Mouse (Mus musculus): ENCODE results near the gene Fchsd2.

The Fchsd2 gene

DNA sequence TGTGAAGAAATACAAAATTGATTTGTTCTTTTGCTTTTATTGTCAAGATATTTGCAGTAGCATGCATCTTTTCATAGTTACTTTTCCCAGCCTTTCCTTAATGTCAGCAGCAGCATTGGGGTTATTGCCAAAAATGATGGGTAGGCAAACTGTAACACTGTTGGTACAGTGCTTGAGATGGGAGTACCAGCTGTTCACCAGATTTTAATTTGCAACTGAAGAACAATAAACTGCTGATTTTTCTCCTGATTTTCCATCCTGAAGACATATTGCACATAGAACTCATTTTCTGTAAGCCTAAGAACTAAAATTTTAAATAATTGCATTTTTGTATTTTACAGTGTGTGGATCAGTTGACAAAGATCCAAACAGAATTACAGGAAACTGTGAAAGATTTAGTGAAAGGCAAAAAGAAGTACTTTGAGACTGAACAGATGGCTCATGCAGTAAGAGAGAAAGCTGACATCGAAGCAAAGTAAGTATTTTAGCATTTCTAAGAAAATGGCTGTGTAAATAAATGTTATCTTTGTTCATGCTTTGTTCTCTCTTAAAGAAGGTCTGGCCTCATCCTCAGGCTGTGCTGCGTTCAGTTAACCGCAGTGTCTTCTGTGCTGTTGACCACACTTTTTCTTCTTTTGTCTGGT lies 98.8 kb downstream of the Fchsd2 start:
- DNase-seq (ENCODE audit: low spot score), result no peak

DNA sequence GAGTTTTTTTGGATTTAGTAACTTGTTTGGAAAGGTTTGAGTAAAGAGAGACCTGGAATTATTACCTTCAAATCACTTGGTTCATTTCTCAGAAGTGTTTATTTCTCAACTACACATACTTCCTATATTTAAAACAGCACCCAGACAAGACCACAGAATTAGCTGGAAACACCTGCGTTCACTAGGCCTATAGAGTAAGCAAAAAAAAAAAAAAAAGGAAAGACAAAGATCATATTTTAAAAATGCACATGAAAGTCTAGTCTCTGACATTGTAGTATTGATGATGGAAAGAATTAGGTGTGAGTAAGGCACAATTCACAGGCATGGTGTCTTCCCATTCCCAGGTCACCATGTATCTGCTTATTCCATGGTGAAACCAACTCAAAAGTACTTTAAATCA lies 118.2 kb downstream of the Fchsd2 start:
- DNase-seq (ENCODE audit: low spot score), result no peak

DNA sequence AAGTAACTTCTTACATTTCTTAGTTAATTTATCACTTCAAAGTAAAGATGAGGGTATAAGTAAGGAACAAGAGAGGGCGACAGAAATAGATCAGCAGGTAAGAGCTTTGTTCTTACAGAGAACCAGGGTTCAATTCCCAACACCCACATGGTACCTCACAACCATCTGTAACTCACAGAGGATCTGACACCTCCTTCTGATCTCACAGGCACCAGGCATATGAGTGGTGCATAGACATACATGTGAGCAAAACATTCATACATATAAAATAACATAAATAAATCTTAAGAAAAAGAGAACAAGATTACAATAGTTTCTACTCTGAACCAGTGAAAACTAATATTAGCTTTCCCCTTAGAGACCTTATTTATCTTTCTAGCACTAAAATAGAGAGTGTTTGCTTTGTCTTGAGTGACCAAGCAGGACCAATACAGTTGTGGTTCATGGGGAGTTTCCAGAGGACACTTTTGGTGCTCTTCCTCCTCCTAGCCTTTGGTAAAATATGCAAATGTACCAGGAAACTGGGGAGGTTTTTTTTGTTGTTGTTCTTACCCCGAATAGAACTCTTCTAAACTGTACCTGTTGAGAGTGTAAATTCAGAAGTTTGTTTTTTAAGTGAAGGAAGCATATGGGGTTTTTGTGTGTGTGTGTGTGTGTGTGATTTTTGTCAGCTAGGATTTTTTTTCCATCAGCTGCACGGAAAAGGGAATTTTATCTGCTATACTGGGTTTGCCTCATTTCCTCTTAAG lies 121.0 kb downstream of the Fchsd2 start:
- no peak for DNase-seq (ENCODE audit: low spot score)

DNA sequence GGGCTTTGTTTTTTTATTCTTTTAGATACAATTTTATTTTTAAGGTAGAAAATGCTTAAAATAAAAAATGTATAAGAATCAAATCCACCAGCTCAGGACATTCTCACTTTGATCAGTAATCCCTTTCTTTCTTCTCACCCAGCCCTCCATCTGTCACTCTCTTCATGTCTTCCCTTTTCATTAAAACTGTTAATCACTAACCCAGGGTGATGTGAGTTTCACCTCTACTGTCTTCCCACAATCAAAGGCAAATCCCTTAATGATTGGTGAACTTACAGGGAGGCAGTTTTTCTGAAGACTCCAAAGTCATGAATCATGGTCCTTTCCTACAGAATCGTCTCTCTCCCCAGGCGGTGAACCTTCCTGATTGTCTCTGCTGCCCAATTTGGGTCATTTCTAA lies 124.1 kb downstream of the Fchsd2 start:
- no peak for DNase-seq (ENCODE audit: low spot score)

DNA sequence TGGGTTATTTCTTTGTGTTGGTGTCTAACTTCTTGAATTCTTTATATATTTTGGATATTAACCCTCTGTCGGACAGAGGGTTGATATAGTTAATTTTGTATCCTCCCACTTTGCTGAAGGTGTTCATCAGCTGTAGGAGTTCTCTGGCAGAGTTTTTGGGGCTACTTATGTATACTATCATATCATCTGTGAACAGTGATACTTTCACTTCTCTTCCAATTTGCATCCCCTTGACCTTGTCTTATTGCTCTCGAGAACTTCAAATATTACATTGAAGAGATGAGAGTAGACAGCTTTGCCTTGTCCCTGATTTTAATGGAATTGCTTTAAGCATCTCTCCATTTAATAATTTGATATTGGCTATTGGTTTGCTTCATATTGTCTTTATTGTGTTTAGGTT lies 130.8 kb downstream of the Fchsd2 start:
- no peak for DNase-seq (ENCODE audit: low spot score)

DNA sequence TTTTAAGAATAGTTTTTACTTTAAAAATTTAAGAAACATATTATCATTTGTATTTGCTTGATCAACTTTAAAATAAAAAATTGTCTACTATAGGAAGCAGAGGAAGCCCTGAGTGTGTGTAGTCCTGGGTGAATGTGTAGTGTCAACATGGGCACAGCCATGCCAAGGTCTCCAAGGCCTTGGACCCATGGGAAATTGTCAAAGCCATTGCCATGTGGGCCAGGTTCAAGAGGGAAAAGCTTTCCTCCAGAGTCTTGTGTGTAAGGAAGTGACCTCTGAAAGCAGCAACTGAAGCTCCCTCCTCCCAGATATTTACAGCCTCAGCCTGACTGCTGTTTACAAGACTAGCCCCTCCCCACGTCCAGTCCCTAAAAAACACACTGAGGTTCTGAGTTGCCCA lies 136.7 kb downstream of the Fchsd2 start:
- no peak for DNase-seq (ENCODE audit: low spot score)

DNA sequence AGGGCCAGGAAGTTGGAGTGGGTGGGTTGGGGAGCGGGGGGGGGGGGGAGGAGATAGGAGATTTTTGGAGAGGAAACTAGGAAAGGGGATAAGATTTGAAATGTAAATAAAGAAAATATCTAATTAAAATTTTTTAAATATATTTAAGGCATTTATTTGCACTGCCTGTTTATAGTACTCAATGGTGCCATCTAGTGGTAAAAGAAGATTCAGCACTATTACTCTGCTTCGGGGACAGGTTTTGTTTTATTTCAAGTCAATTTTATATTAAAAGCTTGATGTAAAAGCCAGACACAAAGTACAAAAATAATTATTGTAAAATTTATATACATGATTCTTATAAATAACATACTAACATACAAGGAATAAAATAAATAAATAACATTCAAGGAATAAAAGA lies 138.8 kb downstream of the Fchsd2 start:
- DNase-seq (ENCODE audit: low spot score), result no peak

DNA sequence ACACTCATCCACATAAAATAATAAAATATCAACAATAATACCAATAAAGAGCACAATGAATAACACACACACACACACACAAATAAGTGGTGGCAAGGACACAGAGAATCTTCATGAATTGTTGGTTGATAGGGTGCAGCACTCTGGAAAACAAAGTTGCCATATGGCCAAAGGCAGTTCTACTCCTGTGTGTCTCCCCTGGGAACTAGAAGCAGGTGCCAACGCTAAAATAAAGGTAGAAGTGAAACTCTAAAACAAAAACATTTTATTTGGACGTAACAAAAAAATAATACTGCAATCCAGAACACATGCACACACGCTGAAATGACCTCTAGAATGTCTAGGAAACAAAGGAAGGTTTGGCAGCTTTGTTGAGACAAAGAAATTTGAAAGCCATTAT lies 140.1 kb downstream of the Fchsd2 start:
- DNase-seq (ENCODE audit: low spot score), result no peak

DNA sequence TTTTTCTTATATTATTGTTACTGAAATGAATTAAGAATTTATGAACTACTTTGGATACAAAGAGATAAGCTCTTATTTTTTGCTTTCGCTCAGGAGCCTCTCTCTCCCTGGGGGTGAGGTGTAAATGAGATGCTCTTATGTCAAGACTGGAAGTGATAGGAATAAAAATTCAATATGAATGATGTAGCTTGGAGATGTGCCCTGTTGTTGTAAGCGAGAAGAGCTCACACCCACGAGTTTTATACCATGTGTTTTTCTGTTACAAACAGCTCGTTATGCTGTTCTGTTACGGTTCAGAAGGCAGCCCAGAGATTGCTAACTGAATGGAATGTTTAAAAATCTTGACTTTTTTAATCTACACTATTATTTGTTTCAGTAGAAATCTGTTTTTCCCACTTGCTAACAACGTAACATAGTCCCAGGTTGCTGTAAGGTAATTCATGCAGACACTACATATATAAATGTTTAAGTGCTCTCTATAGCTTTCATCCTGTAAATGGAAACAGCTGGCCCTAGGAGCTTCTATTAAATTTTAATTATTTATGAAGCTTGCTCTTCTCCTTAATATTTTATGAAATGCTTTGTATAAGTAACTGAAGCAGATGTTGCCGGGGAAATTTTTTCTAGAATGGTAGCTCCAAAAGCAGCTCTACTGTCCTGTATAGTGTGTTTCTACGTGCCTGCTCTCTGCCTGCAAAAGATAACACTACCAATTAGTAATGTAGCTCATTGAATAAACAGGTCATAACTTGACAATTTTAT lies 144.2 kb downstream of the Fchsd2 start:
- no peak for DNase-seq (ENCODE audit: low spot score)

DNA sequence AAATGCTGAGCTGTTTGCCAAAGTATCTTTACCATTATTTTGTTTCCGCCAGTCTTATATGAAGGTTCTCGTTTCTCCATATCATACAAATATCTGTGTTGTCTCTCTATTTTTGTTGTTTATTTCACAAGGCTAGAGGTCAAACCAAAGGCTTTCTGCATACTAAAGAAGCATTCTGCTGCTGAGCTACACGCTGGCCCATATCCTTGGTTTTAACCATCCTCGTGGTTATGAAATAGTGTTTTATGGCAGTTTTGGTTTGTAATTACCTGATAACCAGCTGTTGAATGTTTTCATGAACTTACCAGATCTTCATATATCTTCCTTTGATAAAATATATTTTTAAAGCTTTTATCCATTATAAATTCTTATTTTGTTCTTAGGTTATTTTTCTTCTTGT lies 156.1 kb downstream of the Fchsd2 start:
- DNase-seq (ENCODE audit: low spot score), result no peak

DNA sequence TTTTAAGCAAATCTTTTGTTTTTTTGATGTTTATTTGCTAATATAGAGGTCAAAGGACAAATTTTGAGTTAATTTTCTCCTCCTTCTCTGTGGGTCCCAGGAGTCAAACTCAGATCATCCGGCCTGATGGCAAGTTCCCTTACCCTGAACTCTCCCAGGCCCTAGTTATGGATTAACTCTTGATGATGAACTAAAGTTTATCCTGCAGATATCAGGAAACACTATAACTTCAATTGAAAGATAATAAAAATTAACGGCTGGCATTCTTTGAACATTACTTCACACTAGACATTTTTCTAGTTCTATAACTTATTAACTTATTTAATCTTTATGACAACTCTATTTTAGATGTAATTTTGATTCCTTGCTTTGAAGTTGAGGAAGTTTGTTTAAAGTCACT lies 156.5 kb downstream of the Fchsd2 start:
- DNase-seq (ENCODE audit: low spot score), result no peak

DNA sequence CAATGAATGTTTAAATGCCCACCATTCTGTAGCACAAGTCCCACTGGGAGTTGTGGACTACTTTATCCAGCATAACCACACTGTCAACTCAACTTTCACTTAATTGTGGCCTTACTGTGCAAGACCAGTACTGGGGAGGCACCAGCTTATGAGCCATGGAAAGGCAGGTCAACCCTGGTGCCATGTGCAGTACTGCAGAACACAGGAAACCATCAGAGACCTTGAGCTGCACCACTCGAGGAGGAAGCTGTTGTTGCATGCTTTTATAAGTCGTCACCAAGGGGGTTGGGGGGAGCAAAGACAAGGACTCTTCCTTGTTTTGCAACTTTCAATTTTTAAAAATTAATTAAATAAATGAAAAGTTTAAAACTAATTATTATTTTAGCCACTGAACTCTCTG lies 160.4 kb downstream of the Fchsd2 start:
- DNase-seq (ENCODE audit: low spot score), result no peak

DNA sequence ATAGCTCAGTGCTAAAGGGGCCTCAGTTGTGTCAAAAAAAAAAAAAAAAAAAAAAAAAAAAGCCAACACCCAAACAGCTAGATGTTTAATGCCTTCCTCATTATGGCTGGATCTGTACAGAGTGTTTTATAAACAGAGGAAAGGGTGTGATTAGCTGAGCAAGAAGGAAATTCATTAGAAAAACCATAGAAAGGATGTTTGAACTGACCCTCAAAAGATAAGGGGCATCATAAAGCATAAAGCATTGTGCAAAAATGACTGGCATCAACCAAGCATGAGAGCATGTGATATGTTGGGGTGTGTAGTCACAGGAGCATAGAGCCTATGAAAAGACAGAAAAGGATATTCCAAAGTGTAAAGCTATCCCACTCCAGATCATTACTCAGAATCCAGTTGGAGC lies 165.8 kb downstream of the Fchsd2 start:
- no peak for DNase-seq (ENCODE audit: low spot score)

DNA sequence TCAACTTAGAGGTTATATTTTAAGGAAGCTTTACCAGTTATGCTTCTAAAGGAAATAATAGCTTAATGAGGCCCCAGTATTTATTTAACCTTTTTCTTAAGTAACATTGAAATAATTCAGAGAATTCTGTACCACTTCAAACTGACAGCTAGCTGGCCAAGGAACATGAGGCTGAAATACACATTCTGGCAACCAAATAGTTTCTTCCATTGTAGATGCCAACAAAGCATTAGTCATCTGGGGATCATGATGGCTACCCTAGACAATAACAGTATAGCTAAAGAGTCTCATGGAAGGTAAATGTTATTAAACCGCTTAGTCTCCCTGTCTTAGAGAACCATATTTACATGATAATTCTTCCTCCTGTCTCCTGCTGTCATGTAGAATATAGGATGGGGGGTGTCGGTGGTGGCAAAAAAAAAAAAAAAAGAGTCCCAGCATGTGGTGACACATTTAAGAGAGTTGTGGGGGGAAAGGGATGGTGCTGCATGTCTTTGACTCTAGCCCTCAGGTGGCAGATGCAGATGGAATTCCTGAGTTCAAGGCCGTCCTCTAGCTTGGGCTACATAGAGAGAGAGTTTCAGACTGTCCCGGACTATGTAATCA lies 169.4 kb downstream of the Fchsd2 start:
- DNase-seq (ENCODE audit: low spot score), result no peak

DNA sequence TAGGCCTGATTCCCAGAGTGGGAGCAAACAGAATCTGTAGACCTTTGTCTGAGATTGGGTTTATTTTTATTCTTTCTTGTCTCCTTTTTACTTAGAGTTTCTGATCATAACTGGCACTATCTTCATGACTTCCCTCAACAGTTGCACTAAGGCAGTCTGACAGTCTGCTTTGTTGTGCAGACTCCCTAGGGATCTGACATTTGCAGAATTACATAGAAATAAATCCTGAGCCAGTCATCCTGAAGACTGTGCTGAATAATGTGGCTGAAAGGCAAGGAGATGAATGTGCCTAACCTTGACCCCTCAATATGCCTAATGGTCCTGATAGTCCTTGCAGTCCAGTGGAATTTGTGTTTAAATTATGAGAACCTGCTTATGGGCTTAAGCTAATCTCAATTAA lies 170.8 kb downstream of the Fchsd2 start:
- no peak for DNase-seq (ENCODE audit: low spot score)

DNA sequence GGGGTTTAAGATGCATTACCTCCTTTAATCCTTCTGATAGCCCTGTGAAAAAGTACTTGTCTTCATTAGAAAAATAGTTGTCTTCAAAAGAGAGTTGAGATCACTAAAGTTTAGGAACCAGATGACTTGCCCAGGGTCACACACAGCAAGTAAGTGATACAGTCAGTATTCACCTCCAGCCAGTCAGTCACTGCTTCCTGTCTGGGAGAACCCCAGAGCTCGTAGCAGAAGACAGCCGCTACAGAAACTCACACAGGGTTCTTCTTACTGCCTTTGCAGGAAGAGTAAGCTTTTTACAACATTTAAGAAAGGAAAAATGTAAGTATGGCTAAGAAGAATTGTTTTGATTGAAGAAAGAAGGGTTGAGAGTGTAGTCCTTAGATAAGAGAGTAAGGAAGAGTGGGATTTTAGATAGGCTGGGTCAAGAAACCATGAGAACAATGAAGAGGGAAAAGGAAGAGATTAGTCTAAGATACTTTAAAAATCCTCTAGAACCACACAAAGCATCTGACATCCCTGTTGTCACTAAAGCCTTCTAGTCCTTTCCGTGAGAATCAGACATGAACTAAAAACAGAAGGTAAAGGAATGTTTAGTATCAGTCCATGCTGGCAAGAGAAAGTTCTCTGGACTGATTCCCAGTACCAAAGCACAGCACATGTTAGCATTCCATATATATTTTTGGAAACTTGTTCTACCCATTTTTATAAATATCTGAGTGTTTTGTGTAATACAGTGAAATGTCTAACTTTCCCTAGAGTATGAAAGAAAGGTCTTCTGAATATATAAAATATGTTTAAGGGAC lies 175.0 kb downstream of the Fchsd2 start:
- DNase-seq (ENCODE audit: low spot score), result no peak

DNA sequence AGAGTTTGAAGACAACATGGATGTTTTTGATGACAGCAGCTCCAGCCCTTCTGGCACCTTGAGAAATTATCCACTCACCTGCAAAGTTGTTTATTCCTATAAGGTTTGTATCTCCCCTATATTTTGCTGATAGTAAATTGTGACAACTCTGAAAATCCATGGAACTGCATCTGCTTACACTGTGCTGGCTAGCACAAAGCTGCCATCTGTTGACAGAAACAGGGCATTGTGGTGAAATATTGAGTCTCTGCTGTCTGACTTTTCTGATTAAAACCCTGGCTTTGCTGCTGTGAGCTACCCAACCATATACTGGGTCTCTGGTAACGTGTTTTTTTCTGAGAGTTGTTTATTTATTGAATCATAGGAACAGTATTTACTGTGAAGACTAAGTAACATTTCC lies 178.9 kb downstream of the Fchsd2 start:
- no peak for DNase-seq (ENCODE audit: low spot score)

DNA sequence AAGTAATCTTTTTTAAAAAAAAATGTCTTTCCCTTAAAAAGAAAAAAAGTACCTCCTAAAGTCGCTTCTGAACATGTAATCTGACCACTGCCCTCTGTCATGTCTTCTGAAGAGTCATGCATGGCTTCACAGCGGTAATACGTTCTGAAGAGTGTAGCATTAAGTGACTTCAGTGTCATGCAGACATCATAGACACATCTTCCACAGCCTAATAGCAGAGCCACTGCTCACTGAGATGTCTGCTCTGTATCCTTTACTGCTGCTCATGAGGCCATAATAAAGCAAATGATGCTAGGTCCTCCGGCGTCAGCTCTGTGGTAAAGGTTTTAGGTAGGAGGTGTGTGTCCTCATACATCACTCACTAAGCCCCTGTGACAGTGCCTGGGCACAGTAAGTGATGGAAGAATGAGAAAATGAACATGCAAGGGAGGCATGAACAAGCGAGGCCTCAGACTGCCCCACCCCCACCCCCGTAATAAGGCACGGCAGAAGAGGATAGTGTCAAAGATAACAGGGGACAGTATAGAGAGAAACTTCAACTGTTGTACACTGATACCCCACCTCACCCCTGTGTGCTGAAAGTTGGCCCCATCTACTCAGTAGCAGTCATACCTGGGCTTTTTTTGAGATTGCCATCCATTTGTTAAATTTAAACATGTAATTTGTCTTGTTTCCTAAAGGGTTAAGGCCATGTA lies 179.9 kb downstream of the Fchsd2 start:
- DNase-seq (ENCODE audit: low spot score), result no peak

DNA sequence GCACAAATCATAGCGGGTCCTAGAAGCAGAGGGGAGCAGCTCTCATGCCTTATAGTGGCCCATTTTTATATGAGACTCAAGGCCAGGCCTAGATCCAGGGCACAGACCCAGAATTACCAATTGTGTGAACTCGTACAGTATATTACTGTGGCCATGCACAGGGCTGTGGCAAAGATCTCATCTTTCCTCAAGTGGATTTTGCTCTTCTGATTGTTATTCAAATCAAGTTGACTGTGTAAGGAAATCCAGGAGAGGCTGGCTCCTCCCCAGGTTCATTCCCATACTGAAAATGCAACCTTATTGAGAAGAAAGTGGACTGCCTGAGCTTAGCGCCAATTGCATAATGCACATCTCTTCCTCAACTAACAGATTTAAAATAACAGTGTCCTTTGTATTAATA lies 190.1 kb downstream of the Fchsd2 start:
- DNase-seq (ENCODE audit: low spot score), result no peak

DNA sequence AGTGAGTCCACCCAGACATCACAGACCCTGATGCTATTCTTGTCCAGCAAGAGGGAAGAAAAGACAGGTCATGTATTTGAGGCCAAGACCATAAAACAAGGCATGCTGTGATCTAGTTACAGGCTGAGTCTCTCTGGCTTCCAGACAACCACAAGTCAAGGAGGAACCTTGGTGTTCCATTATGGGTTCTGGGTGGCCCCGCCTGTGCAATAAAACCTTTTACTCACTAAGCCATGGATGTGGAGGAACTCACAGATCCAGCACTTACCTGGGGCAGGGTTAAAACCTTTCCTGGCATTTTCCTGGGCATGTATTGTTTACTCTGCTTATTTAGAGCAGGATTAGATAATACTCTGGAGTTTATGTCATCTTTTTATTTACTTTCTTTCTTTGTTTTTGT lies 191.8 kb downstream of the Fchsd2 start:
- no peak for DNase-seq (ENCODE audit: low spot score)

DNA sequence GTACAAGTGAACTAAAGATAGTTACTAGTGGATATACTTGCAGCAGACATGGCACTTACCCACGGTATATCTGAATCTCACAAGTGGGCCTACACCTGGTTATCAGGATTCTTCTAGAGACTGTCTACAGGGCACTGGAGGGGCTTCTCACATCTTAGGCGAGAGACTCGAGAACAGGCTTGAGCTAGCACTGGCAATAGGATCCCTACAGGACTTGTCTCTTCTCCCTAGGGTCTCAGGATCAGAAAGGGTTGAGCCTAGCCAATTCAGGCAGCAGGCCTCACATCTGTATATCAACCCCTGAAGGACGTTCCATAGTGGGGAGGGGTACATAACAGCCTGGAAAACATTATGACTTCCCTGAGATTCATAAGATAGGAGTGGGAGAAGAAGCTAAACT lies 194.2 kb downstream of the Fchsd2 start:
- DNase-seq (ENCODE audit: low spot score), result no peak

Measured in spleen, adult 12 weeks (tissue).